Comparison of ENCODE assay signal across 8 mouse cellular contexts in the genomic region with DNA sequence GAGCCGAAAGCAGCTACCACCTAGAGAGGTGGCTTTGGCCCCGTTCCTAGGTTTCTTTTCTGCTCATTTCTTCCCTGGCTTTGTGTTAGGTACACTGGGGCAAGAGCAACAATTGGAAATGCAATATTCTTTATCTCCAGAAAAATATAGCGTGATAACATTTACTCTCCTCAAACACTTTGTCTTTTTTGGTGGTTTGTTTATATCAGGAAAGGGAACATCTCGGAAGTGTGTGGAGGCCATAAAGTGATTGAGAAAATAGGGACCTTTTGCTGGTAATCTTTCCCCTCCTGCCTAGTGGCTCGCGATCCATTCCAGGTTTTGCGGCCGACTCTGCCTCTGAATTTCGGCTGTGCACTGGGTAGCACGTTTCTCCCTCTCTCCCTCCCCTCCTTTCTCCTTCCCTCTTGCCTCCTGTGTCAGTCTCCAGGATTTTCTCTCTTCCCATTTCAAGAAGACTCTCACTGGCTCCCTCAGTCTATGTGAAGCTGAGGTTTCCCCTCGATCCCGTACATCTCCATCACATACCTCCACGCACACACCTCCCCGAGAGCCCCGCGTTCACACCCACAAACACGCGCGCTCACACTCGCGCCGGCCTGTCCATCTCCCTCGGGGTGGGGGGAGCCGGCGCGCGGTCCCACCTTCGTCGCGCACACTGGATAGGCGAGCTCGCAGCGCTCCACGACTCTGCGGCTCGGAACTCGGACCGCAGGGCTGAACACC. TPM values are rescaled to one million over a fixed set of nuclear protein-coding genes. Genes with fewer than 3 reads are reported as not detected.
DNase-seq lines count a peak whose midpoint lies in the region; ATAC-seq and TF ChIP-seq lines count a peak whose summit lies in the region.
"Had no signal": no experiment of that assay in that cellular context is flagged by ENCODE, and none has a peak within 500 bp of the region (broad histone marks: within the 10 kb centered on the region; RNA-seq: fewer than 3 reads in every experiment).

A gene (plus strand): TSS at position 440 of the 726 bp plus-strand sequence.

- peak within 1 kb of the TSS; percentile 78 for H3K9ac ChIP-seq in intestine, embryonic 14.5 days (ENCODE audit: low read length)

- H3K36me3 ChIP-seq in intestine, embryonic 14.5 days (ENCODE audit: control insufficient read depth, insufficient read depth, low read length): no peaks in the 10 kb centered on the region
- H3K36me3 ChIP-seq in small intestine, adult 2 months (ENCODE audit: control insufficient read depth, insufficient read depth, low read length): no peaks in the 10 kb centered on the region

- H3K27me3 ChIP-seq in intestine, embryonic 14.5 days (replicated peaks; ENCODE audit: control insufficient read depth, insufficient read depth, low read length): no peaks in the 10 kb centered on the region
- H3K27me3 ChIP-seq in small intestine, adult 2 months (ENCODE audit: control insufficient read depth, insufficient read depth, low read length): no peaks in the 10 kb centered on the region

- peak; percentile 47 for DNase-seq in adrenal gland, adult 8-10 months
- peak; percentile 96 for DNase-seq in embryo, embryonic 10 days (ENCODE audit: low spot score)
- peak; percentile 69 for DNase-seq in gastrocnemius, postnatal 25 days
- peak; percentile 93 for DNase-seq in intestine, embryonic 14.5 days (ENCODE audit: low spot score)
- DNase-seq in left cerebral cortex, postnatal 14 days (ENCODE audit: low spot score in 2 of 2): peak; percentile 87 to 89
- DNase-seq in mesoderm, embryonic 11.5 days (ENCODE audit: low read depth, low spot score): peak; percentile 91

- H3K4me3 ChIP-seq in intestine, embryonic 14.5 days (ENCODE audit: low read depth, low read length): peak within 1 kb of the TSS; percentile 75
- peak within 1 kb of the TSS; percentile 63 for H3K4me3 ChIP-seq in small intestine, adult 2 months (ENCODE audit: low read depth, low read length)

- intact Hi-C loops in left cerebral cortex, postnatal 14 days (cut with DNase I): loop anchor here (10.0 kb wide), 1 partner anchor 360 kb away; no protein-coding TSS in a partner anchor

- WGBS in intestine, embryonic 14.5 days: under 1% methylated on average over 38 of the region's 38 CpGs
- WGBS in small intestine, adult 2 months: 2% methylated on average over 38 of the region's 38 CpGs

- TF ChIP-seq POLR2A in small intestine, adult 2 months (IDR thresholded peaks at IDR 0.05; ENCODE audit: low read depth, low read length): no peak

- H3K4me1 ChIP-seq in intestine, embryonic 14.5 days (replicated peaks; ENCODE audit: control insufficient read depth, insufficient read depth, low read length): peaks cover 7% of the 10 kb centered on the region; the same call in 1 of the 2 replicates
- no peaks in the 10 kb centered on the region for H3K4me1 ChIP-seq in small intestine, adult 2 months (ENCODE audit: control insufficient read depth, insufficient read depth, insufficient read length, low read length)

- peak within 1 kb of the TSS; percentile 90 for H3K27ac ChIP-seq in intestine, embryonic 14.5 days (ENCODE audit: low read depth)
- H3K27ac ChIP-seq in small intestine, adult 2 months (ENCODE audit: insufficient read depth, low read depth, low read length): no peak within 1 kb of the TSS
- H3K27ac ChIP-seq: macrophage had no signal

- TF ChIP-seq CTCF in small intestine, adult 2 months (IDR thresholded peaks at IDR 0.05; ENCODE audit: extremely low read depth, insufficient read length, insufficient replicate concordance, low read depth, low read length): no peak

- H3K9me3 ChIP-seq in intestine, embryonic 14.5 days (ENCODE audit: control insufficient read depth, low read length): no peaks in the 10 kb centered on the region

- ATAC-seq in intestine, embryonic 14.5 days (replicated peaks; ENCODE audit: low FRiP score, low TSS enrichment, low read depth): peak; percentile 50

- peak within 1 kb of the TSS; percentile 77 for H3K4me2 ChIP-seq in intestine, embryonic 14.5 days (ENCODE audit: low read length)

RNA-seq across cellular contexts. Expression of the gene that starts here (rescaled TPM):
- total RNA-seq in adrenal gland, adult 8-10 months (2022): 10 to 100 TPM; 12.2 to 13.8 (median 13.0) TPM
- 1 to 10 TPM; 3.1 to 3.5 TPM for total RNA-seq in gastrocnemius, postnatal 25 days (2021)
- 57.9 and 66.1 TPM in 2 replicates for polyA plus RNA-seq in intestine, embryonic 14.5 days (2014; fragmentation: Nextera tagmentation; extraction: Ambion mirVana)
- 10 to 100 TPM; 22.7 to 30.5 TPM for total RNA-seq in left cerebral cortex, postnatal 14 days (2021)
- 0.71 and 0.81 TPM in 2 replicates for polyA plus RNA-seq in small intestine, adult 2 months (2012; rRNA removed)
- polyA plus RNA-seq: macrophage had no signal

Comparison
In these comparisons a context has a peak if more than half of its experiments do, and no peak if none do; other contexts are left out.
1. RNA of the gene that starts here (polyA plus RNA-seq): 57.9 to 66.1 TPM in intestine, embryonic 14.5 days; 0.71 to 0.81 TPM in small intestine, adult 2 months; every median in the first group is over 10 times any median in the second.
2. Peak in every context shown above with its lines, with median percentiles within 50 percentile points of each other: DNase-seq.